Mouse (Mus musculus): Measurements from ENCODE around the gene Cfap44.

GRCm38 (mm10) chr16:44527218-44527905, 132.8 kb downstream of the Cfap44 start:
- TF ChIP-seq CTCF (IDR thresholded peaks at IDR 0.05) (no peak), EP300 (IDR thresholded peaks at IDR 0.05) (no peak)
